Mouse (Mus musculus) forebrain, embryonic 15.5 days (tissue): ENCODE results near the gene Cep170b. TPM values are rescaled to one million over a fixed set of nuclear protein-coding genes. Genes with fewer than 3 reads are reported as not detected.

Source experiments
- ATAC-seq: fragments of 200-750 bp; cut with Nextera tagmentation; replicated peaks from 2 replicates; pipeline ENCODE4 v1.8.0; 2017; ENCODE audit warnings: mild to moderate bottlenecking, moderate TSS enrichment, moderate library complexity
- H3K27ac ChIP-seq: fragments of 300-500 bp; sonication (generic); replicated peaks from 2 replicates; pipeline ENCODE4 v1.5.1; 2015; ENCODE audit warnings: mild to moderate bottlenecking, inconsistent platforms
- H3K27me3 ChIP-seq: fragments of 300-500 bp; sonication (generic); 2 replicates; pipeline ENCODE4 v1.6.1; 2015; ENCODE audit warnings: inconsistent platforms
- H3K36me3 ChIP-seq: fragments of 300-500 bp; sonication (generic); 2 replicates; pipeline ENCODE4 v1.6.1; 2015; ENCODE audit warnings: mild to moderate bottlenecking, inconsistent platforms
- H3K4me1 ChIP-seq: fragments of 300-500 bp; sonication (generic); 2 replicates; pipeline ENCODE4 v1.6.1; 2015; ENCODE audit warnings: inconsistent platforms
- H3K4me2 ChIP-seq: fragments of 300-500 bp; sonication (generic); replicated peaks from 2 replicates; pipeline ENCODE4 v1.6.1; 2015; ENCODE audit warnings: mild to moderate bottlenecking, inconsistent platforms
- H3K4me3 ChIP-seq: fragments of 300-500 bp; sonication (generic); 2 replicates; pipeline ENCODE4 v1.5.1; 2015; ENCODE audit warnings: mild to moderate bottlenecking, inconsistent platforms
- H3K9ac ChIP-seq: fragments of 300-500 bp; sonication (generic); replicated peaks from 2 replicates; pipeline ENCODE4 v1.6.1; 2015; ENCODE audit warnings: mild to moderate bottlenecking, inconsistent platforms
- H3K9me3 ChIP-seq: fragments of 300-500 bp; sonication (generic); 2 replicates; pipeline ENCODE4 v1.6.1; 2016; ENCODE audit warnings: inconsistent platforms
- WGBS: fragments of 180-500 bp; shearing (Covaris S2); methylation state at CpG from one replicate; pipeline ENCODE4 v1.1.7; 2015; ENCODE audit warnings: mixed read lengths; 5-methylcytosine and 5-hydroxymethylcytosine counted together
- polyA plus RNA-seq: library from polyadenylated mRNA; unstranded; fragments of >200 nt; fragmentation: Nextera tagmentation; extraction: Ambion mirVana; gene quantifications from 2 replicates; pipeline ENCODE4 v1.2.1, GENCODE M21; 2015

Cep170b gene
- polyA plus RNA-seq, 1 experiment from 2014 or later, result 24.0 TPM

- no peak overlapping the region for H3K27ac ChIP-seq
- peak; percentile 49; the same call in 1 of the 2 replicates for ATAC-seq
- 3% methylated on average over 80 of the region's 87 CpGs for WGBS
- H3K4me1 ChIP-seq, result peaks cover 29% of the 10 kb centered on the region
- peak overlapping the region; percentile 44 for H3K9ac ChIP-seq
- no peaks in the 10 kb centered on the region for H3K9me3 ChIP-seq
- H3K36me3 ChIP-seq, result no peaks in the 10 kb centered on the region
- peak overlapping the region; percentile 47 for H3K4me3 ChIP-seq
- H3K4me2 ChIP-seq, result peak overlapping the region; percentile 83
- H3K27me3 ChIP-seq, result peaks cover 32% of the 10 kb centered on the region
These were observed 40.9 kb upstream of the Cep170b start for GRCm38 (mm10) chr12:112679027-112679996.

GRCm38 (mm10) chr12:112683351-112683750 lies 36.9 kb upstream of the Cep170b start:
- no peaks in the 10 kb centered on the region for H3K9me3 ChIP-seq
- H3K4me1 ChIP-seq, result peaks cover 16% of the 10 kb centered on the region
- no peak overlapping the region for H3K27ac ChIP-seq
- peaks cover 25% of the 10 kb centered on the region for H3K27me3 ChIP-seq
- 47% methylated on average over 7 of the region's 7 CpGs for WGBS
- no peak overlapping the region for H3K4me2 ChIP-seq
- H3K9ac ChIP-seq, result no peak overlapping the region
- ATAC-seq, result no peak
- H3K36me3 ChIP-seq, result no peaks in the 10 kb centered on the region
- H3K4me3 ChIP-seq, result no peak overlapping the region

- no peak overlapping the region for H3K4me2 ChIP-seq
- H3K4me1 ChIP-seq, result peaks cover 10% of the 10 kb centered on the region
- H3K27ac ChIP-seq, result no peak overlapping the region
- WGBS, result 83% methylated on average over 15 of the region's 15 CpGs
- no peak for ATAC-seq
- H3K9me3 ChIP-seq, result no peaks in the 10 kb centered on the region
- no peak overlapping the region for H3K9ac ChIP-seq
- H3K36me3 ChIP-seq, result no peaks in the 10 kb centered on the region
- no peaks in the 10 kb centered on the region for H3K27me3 ChIP-seq
- H3K4me3 ChIP-seq, result no peak overlapping the region
These were observed 31.8 kb upstream of the Cep170b start for GRCm38 (mm10) chr12:112688458-112688857.

- Histone ChIP-seq H3K9me3 (no peaks in the 10 kb centered on the region), H3K9ac (peak overlapping the region; percentile 92), H3K36me3 (no peaks in the 10 kb centered on the region), H3K27ac (peak overlapping the region; percentile 93), H3K27me3 (0 out of 2 replicates have a peak, but pooled peaks cover 3% of the 10 kb centered on the region), H3K4me3 (peak overlapping the region; percentile 73), H3K4me1 (peaks cover 17% of the 10 kb centered on the region), H3K4me2 (peak overlapping the region; percentile 80)
- peak; percentile 96 for ATAC-seq
- WGBS, result 3% methylated on average over 54 of the region's 54 CpGs
These were observed 26.8 kb upstream of the Cep170b start for GRCm38 (mm10) chr12:112693185-112694126.

- peaks cover 17% of the 10 kb centered on the region for H3K4me1 ChIP-seq
- no peaks in the 10 kb centered on the region for H3K9me3 ChIP-seq
- H3K27ac ChIP-seq, result peak overlapping the region; percentile 93
- no peaks in the 10 kb centered on the region for H3K36me3 ChIP-seq
- 79% methylated on average over 10 of the region's 10 CpGs for WGBS
- H3K27me3 ChIP-seq, result 0 out of 2 replicates have a peak, but pooled peaks cover 3% of the 10 kb centered on the region
- H3K9ac ChIP-seq, result peak overlapping the region; percentile 92
- no peak; the same call in 1 of the 2 replicates for ATAC-seq
- peak overlapping the region; percentile 73 for H3K4me3 ChIP-seq
- H3K4me2 ChIP-seq, result peak overlapping the region; percentile 80
These were observed 26.2 kb upstream of the Cep170b start for GRCm38 (mm10) chr12:112694127-112694475.

- H3K36me3 ChIP-seq, result no peaks in the 10 kb centered on the region
- H3K9ac ChIP-seq, result no peak overlapping the region
- no peak for ATAC-seq
- H3K27me3 ChIP-seq, result peaks cover 7% of the 10 kb centered on the region
- no peak overlapping the region for H3K4me2 ChIP-seq
- H3K27ac ChIP-seq, result no peak overlapping the region
- WGBS, result 79% methylated on average over 3 of the region's 3 CpGs
- H3K4me3 ChIP-seq, result no peak overlapping the region
- H3K4me1 ChIP-seq, result peaks cover 24% of the 10 kb centered on the region
- no peaks in the 10 kb centered on the region for H3K9me3 ChIP-seq
These were observed 23.3 kb upstream of the Cep170b start for GRCm38 (mm10) chr12:112696806-112697425.

- Histone ChIP-seq H3K27me3 (peaks cover 7% of the 10 kb centered on the region), H3K4me2 (no peak overlapping the region), H3K9ac (no peak overlapping the region), H3K27ac (no peak overlapping the region), H3K36me3 (no peaks in the 10 kb centered on the region), H3K9me3 (no peaks in the 10 kb centered on the region), H3K4me1 (peaks cover 7% of the 10 kb centered on the region), H3K4me3 (no peak overlapping the region)
- 17% methylated on average over 15 of the region's 15 CpGs for WGBS
- ATAC-seq, result 0 out of 2 replicates have a peak, but pooled peaks have one; percentile 23
These were observed 19.7 kb upstream of the Cep170b start for GRCm38 (mm10) chr12:112700522-112700921.

- Histone ChIP-seq H3K4me2 (no peak overlapping the region), H3K9me3 (no peaks in the 10 kb centered on the region), H3K27me3 (peaks cover 8% of the 10 kb centered on the region), H3K27ac (no peak overlapping the region), H3K4me3 (no peak overlapping the region), H3K4me1 (peaks cover 13% of the 10 kb centered on the region), H3K36me3 (no peaks in the 10 kb centered on the region), H3K9ac (no peak overlapping the region)
- ATAC-seq, result no peak
- 73% methylated on average over 6 of the region's 6 CpGs for WGBS
These were observed 17.6 kb upstream of the Cep170b start for GRCm38 (mm10) chr12:112702374-112703320.

- Histone ChIP-seq H3K36me3 (no peaks in the 10 kb centered on the region), H3K27me3 (peaks cover 6% of the 10 kb centered on the region; the same call in 1 of the 2 replicates), H3K27ac (no peak overlapping the region), H3K9me3 (no peaks in the 10 kb centered on the region), H3K4me3 (peak overlapping the region; percentile 20), H3K9ac (no peak overlapping the region), H3K4me1 (peaks cover 6% of the 10 kb centered on the region), H3K4me2 (peak overlapping the region; percentile 34)
- 14% methylated on average over 32 of the region's 32 CpGs for WGBS
- ATAC-seq, result peak; percentile 86
These were observed 13.3 kb upstream of the Cep170b start for GRCm38 (mm10) chr12:112706704-112707572.

- Histone ChIP-seq H3K4me2 (peak overlapping the region; percentile 34), H3K4me1 (peaks cover 6% of the 10 kb centered on the region), H3K4me3 (peak overlapping the region; percentile 20; the same call in 1 of the 2 replicates), H3K9me3 (no peaks in the 10 kb centered on the region), H3K27ac (no peak overlapping the region), H3K27me3 (peaks cover 6% of the 10 kb centered on the region; the same call in 1 of the 2 replicates), H3K36me3 (no peaks in the 10 kb centered on the region), H3K9ac (no peak overlapping the region)
- WGBS, result 29% methylated on average over 8 of the region's 8 CpGs
- ATAC-seq, result peak; percentile 28; the same call in 1 of the 2 replicates
These were observed 12.7 kb upstream of the Cep170b start for GRCm38 (mm10) chr12:112707573-112707869.
